Mouse (Mus musculus) stomach, postnatal 0 days (tissue): ENCODE data around the gene Adamtsl4. TPM values are rescaled to one million over a fixed set of nuclear protein-coding genes. Genes with fewer than 3 reads are reported as not detected.
A peak's percentile ranks its signal among the peaks of the same experiment; 100 is the strongest.

Experiments used
- ATAC-seq: fragments of 200-750 bp; cut with Nextera tagmentation; 2 replicates; pipeline ENCODE4 v1.8.0; 2017; ENCODE audit not compliant: low FRiP score, low TSS enrichment
- DNase-seq: peaks from one replicate; pipeline ENCODE4 v3.0.0-alpha.2; 2016; ENCODE audit warnings: low spot score
- H3K27ac ChIP-seq: fragments of 300-500 bp; sonication (generic); replicated peaks from 2 replicates; pipeline ENCODE4 v1.5.1; 2014; ENCODE audit warnings: mild to moderate bottlenecking, control low read depth
- H3K27me3 ChIP-seq: fragments of 300-500 bp; sonication (generic); 2 replicates; pipeline ENCODE4 v1.6.1; 2014; ENCODE audit warnings: low read length; ENCODE audit not compliant: control insufficient read depth, insufficient read depth
- H3K36me3 ChIP-seq: fragments of 300-500 bp; sonication (generic); 2 replicates; pipeline ENCODE4 v1.6.1; 2014; ENCODE audit warnings: low read length, mixed read lengths; ENCODE audit not compliant: control insufficient read depth, insufficient read depth
- H3K4me1 ChIP-seq: fragments of 300-500 bp; sonication (generic); replicated peaks from 2 replicates; pipeline ENCODE4 v1.6.1; 2014; ENCODE audit warnings: antibody characterized with exemption; ENCODE audit not compliant: control insufficient read depth, insufficient read depth
- H3K4me2 ChIP-seq: fragments of 300-500 bp; sonication (generic); replicated peaks from 2 replicates; pipeline ENCODE4 v1.6.1; 2014; ENCODE audit warnings: low read depth, mild to moderate bottlenecking, control low read depth, moderate library complexity
- H3K4me3 ChIP-seq: fragments of 300-500 bp; sonication (generic); 2 replicates; pipeline ENCODE4 v1.5.1; 2014; ENCODE audit warnings: low read depth, low read length, control low read depth
- H3K9ac ChIP-seq: fragments of 300-500 bp; sonication (generic); 2 replicates; pipeline ENCODE4 v1.6.1; 2014; ENCODE audit warnings: mild to moderate bottlenecking, low read length, control low read depth, mixed read lengths
- H3K9me3 ChIP-seq: fragments of 300-500 bp; sonication (generic); 2 replicates; pipeline ENCODE4 v1.6.1; 2016; ENCODE audit warnings: low read length; ENCODE audit not compliant: control insufficient read depth
- CTCF ChIP-seq: IDR thresholded peaks from 2 replicates; pipeline ENCODE4 v1.5.1; 2016; ENCODE audit warnings: antibody characterized with exemption, low read depth, mild to moderate bottlenecking, moderate library complexity
- EP300 ChIP-seq: optimal IDR thresholded peaks from 2 replicates; pipeline ENCODE3; 2016; ENCODE audit warnings: antibody characterized with exemption
- WGBS: fragments of 180-500 bp; shearing (Covaris S2); extraction: QIAGEN DNeasy Blood & Tissue Kit; methylation state at CpG from one replicate; pipeline ENCODE4 v1.1.7; 2014; 5-methylcytosine and 5-hydroxymethylcytosine counted together
- microRNA-seq: library from miRNA; unstranded; fragments of <30 nt; microRNA quantifications from one replicate; pipeline ENCODE4, GENCODE M21; 2016
- polyA plus RNA-seq: library from polyadenylated mRNA; unstranded; fragments of >200 nt; fragmentation: Nextera tagmentation; extraction: Ambion mirVana; gene quantifications from 2 replicates; pipeline ENCODE4 v1.2.1, GENCODE M21; 2015

Gene Adamtsl4
- polyA plus RNA-seq, 1 experiment from 2014 or later, result 9.4 TPM

- Histone ChIP-seq H3K4me1 (no peaks in the 10 kb centered on the region), H3K9ac (no peak overlapping the region), H3K36me3 (peaks cover 35% of the 10 kb centered on the region), H3K4me2 (no peak overlapping the region), H3K27me3 (no peaks in the 10 kb centered on the region), H3K9me3 (no peaks in the 10 kb centered on the region), H3K27ac (no peak overlapping the region), H3K4me3 (no peak overlapping the region)
- ATAC-seq (no peak), DNase-seq (no peak)
- WGBS, result 74% methylated on average over 3 of the region's 3 CpGs
- no peak for TF ChIP-seq CTCF
- no peak for TF ChIP-seq EP300
Observed at GRCm38 (mm10) chr3:95630856-95631255, 56.9 kb downstream of the Adamtsl4 start.

GRCm38 (mm10) chr3:95629755-95630154 lies 58.0 kb downstream of the Adamtsl4 start:
- DNase-seq (no peak), ATAC-seq (no peak)
- H3K4me2 ChIP-seq, result no peak overlapping the region
- WGBS, result 69% methylated on average over 4 of the region's 4 CpGs
- H3K4me3 ChIP-seq, result no peak overlapping the region
- H3K27me3 ChIP-seq, result no peaks in the 10 kb centered on the region
- no peak overlapping the region for H3K27ac ChIP-seq
- no peaks in the 10 kb centered on the region for H3K9me3 ChIP-seq
- TF ChIP-seq EP300 (no peak), CTCF (no peak)
- peaks cover 32% of the 10 kb centered on the region for H3K36me3 ChIP-seq
- H3K9ac ChIP-seq, result 0 out of 2 replicates have a peak overlapping the region, but pooled peaks have one; percentile 13
- H3K4me1 ChIP-seq, result no peaks in the 10 kb centered on the region

- Histone ChIP-seq H3K9ac (no peak overlapping the region), H3K27ac (no peak overlapping the region), H3K9me3 (no peaks in the 10 kb centered on the region), H3K4me1 (no peaks in the 10 kb centered on the region), H3K36me3 (peaks cover 22% of the 10 kb centered on the region), H3K4me2 (no peak overlapping the region), H3K27me3 (no peaks in the 10 kb centered on the region), H3K4me3 (no peak overlapping the region)
- ATAC-seq, result no peak
- TF ChIP-seq EP300, result no peak
- no peak for TF ChIP-seq CTCF
- 77% methylated on average over 5 of the region's 5 CpGs for whole genome bisulfite sequencing
- no peak for DNase-seq
Observed at GRCm38 (mm10) chr3:95627763-95628162, 60.0 kb downstream of the Adamtsl4 start.

Small RNA genes lying within 50 kb of the gene (microRNA-seq; reads per million reads assigned to microRNA genes)
- not detected for gene Mir7014

Other genes starting within 250 kb of the Adamtsl4 start
- gene Ctsk, start 188.7 kb downstream of the Adamtsl4 start, polyA plus RNA-seq, result 16.3 and 18.7 TPM in 2 replicates
- 31.8 and 35.6 TPM in 2 replicates for gene Ctss, start 161.1 kb downstream of the Adamtsl4 start, polyA plus RNA-seq
- not detected in 2 replicates for gene Hormad1, start 128.2 kb downstream of the Adamtsl4 start, polyA plus RNA-seq
- gene Golph3l, start 99.0 kb downstream of the Adamtsl4 start, polyA plus RNA-seq, result 24.1 and 25.6 TPM in 2 replicates
- gene Ensa, start 62.9 kb downstream of the Adamtsl4 start, polyA plus RNA-seq, result 42.3 and 44.2 TPM in 2 replicates
- gene Mcl1, start 29.1 kb downstream of the Adamtsl4 start, polyA plus RNA-seq, result 57.9 and 59.2 TPM in 2 replicates
- 254 and 328 TPM in 2 replicates for gene Ecm1, start 51.7 kb upstream of the Adamtsl4 start, polyA plus RNA-seq
- gene Tars2, start 72.3 kb upstream of the Adamtsl4 start, polyA plus RNA-seq, result 22.4 and 24.4 TPM in 2 replicates
- 11.1 and 12.0 TPM in 2 replicates for gene Rprd2, start 130.9 kb upstream of the Adamtsl4 start, polyA plus RNA-seq
- gene Prpf3, start 168.0 kb upstream of the Adamtsl4 start, polyA plus RNA-seq, result 12.9 and 13.8 TPM in 2 replicates
- gene Mrps21, start 183.6 kb upstream of the Adamtsl4 start, polyA plus RNA-seq, result 283 and 301 TPM in 2 replicates
- gene Ciart, start 194.3 kb upstream of the Adamtsl4 start, polyA plus RNA-seq, result 2.3 and 3.2 TPM in 2 replicates
- 14.2 and 14.8 TPM in 2 replicates for gene BC028528, start 204.1 kb upstream of the Adamtsl4 start, polyA plus RNA-seq
- 33.4 and 37.6 TPM in 2 replicates for gene Aph1a, start 206.1 kb upstream of the Adamtsl4 start, polyA plus RNA-seq
- gene Car14, start 216.8 kb upstream of the Adamtsl4 start, polyA plus RNA-seq, result 0.68 and 1.1 TPM in 2 replicates
- gene Anp32e, start 241.3 kb upstream of the Adamtsl4 start, polyA plus RNA-seq, result 60.4 and 67.2 TPM in 2 replicates